Mouse (Mus musculus): Measurements from ENCODE around the gene Kmt2e. TPM values are rescaled to one million over a fixed set of nuclear protein-coding genes. Genes with fewer than 3 reads are reported as not detected.

The Kmt2e gene
- total and polyA plus RNA-seq, 3 experiments, result 8.0 to 220 (median 40.7) TPM

- DNase-seq (ENCODE audit: low spot score), result no peak
- TF ChIP-seq CTCF (IDR thresholded peaks at IDR 0.05; ENCODE audit: low read depth, low read length) (no peak), GATA2 (IDR thresholded peaks at IDR 0.05; ENCODE audit: borderline replicate concordance, low read depth, low read length) (no peak), POLR2AphosphoS5 (IDR thresholded peaks at IDR 0.05; ENCODE audit: insufficient replicate concordance, low read depth, low read length) (no peak), TAL1 (conservative IDR thresholded peaks at IDR 0.05; ENCODE audit: low read depth, low read length) (no peak), GATA1 (IDR thresholded peaks at IDR 0.05; ENCODE audit: borderline replicate concordance, low read length) (no peak)
- peaks cover 44% of the 10 kb centered on the region for H3K36me3 ChIP-seq (replicated peaks)
- H3K4me3 ChIP-seq (ENCODE audit: low read depth, low read length), result no peak overlapping the region
- no peak for ATAC-seq (ENCODE audit: extremely low read depth, insufficient number of reproducible peaks, low FRiP score, poor library complexity, severe bottlenecking)
- no peaks in the 10 kb centered on the region for H3K9me3 ChIP-seq (replicated peaks)
- H3K4me1 ChIP-seq (ENCODE audit: insufficient read depth, low read depth, low read length), result peaks cover 50% of the 10 kb centered on the region
- H3K27me3 ChIP-seq (ENCODE audit: insufficient read depth, low read length), result no peaks in the 10 kb centered on the region
Measured at GRCm38 (mm10) chr5:23427501-23427900, 6.7 kb upstream of the Kmt2e start.

GRCm38 (mm10) chr5:23431070-23431864 lies 3.0 kb upstream of the Kmt2e start:
- Histone ChIP-seq H3K9me3 (replicated peaks) (no peaks in the 10 kb centered on the region), H3K4me1 (ENCODE audit: insufficient read depth, low read depth, low read length) (peaks cover 41% of the 10 kb centered on the region), H3K4me3 (ENCODE audit: low read depth, low read length) (peak overlapping the region; percentile 94; the same call in 1 of the 2 replicates), H3K36me3 (replicated peaks) (peaks cover 14% of the 10 kb centered on the region), H3K27me3 (ENCODE audit: insufficient read depth, low read length) (no peaks in the 10 kb centered on the region)
- no peak for ATAC-seq (ENCODE audit: extremely low read depth, insufficient number of reproducible peaks, low FRiP score, poor library complexity, severe bottlenecking)
- DNase-seq (ENCODE audit: low spot score), result no peak
- no peak for TF ChIP-seq GATA1 (IDR thresholded peaks at IDR 0.05; ENCODE audit: borderline replicate concordance, low read length)
- TF ChIP-seq POLR2AphosphoS5 (IDR thresholded peaks at IDR 0.05; ENCODE audit: insufficient replicate concordance, low read depth, low read length), result no peak
- TF ChIP-seq GATA2 (IDR thresholded peaks at IDR 0.05; ENCODE audit: borderline replicate concordance, low read depth, low read length), result no peak
- no peak for TF ChIP-seq CTCF (IDR thresholded peaks at IDR 0.05; ENCODE audit: low read depth, low read length)
- TF ChIP-seq TAL1 (conservative IDR thresholded peaks at IDR 0.05; ENCODE audit: low read depth, low read length), result no peak

GRCm38 (mm10) chr5:23431948-23432707 lies 2.1 kb upstream of the Kmt2e start:
- DNase-seq (ENCODE audit: low spot score) (no peak), ATAC-seq (ENCODE audit: extremely low read depth, insufficient number of reproducible peaks, low FRiP score, poor library complexity, severe bottlenecking) (no peak)
- Histone ChIP-seq H3K4me1 (ENCODE audit: insufficient read depth, low read depth, low read length) (peaks cover 39% of the 10 kb centered on the region), H3K9me3 (replicated peaks) (no peaks in the 10 kb centered on the region), H3K4me3 (ENCODE audit: low read depth, low read length) (peak overlapping the region; percentile 94), H3K27me3 (ENCODE audit: insufficient read depth, low read length) (no peaks in the 10 kb centered on the region), H3K36me3 (replicated peaks) (peaks cover 9% of the 10 kb centered on the region)
- TF ChIP-seq TAL1 (conservative IDR thresholded peaks at IDR 0.05; ENCODE audit: low read depth, low read length), result no peak
- TF ChIP-seq GATA2 (IDR thresholded peaks at IDR 0.05; ENCODE audit: borderline replicate concordance, low read depth, low read length), result no peak
- TF ChIP-seq POLR2AphosphoS5 (IDR thresholded peaks at IDR 0.05; ENCODE audit: insufficient replicate concordance, low read depth, low read length), result no peak; the same call in 1 of the 2 replicates
- no peak for TF ChIP-seq CTCF (IDR thresholded peaks at IDR 0.05; ENCODE audit: low read depth, low read length)
- TF ChIP-seq GATA1 (IDR thresholded peaks at IDR 0.05; ENCODE audit: borderline replicate concordance, low read length), result no peak

- no peaks in the 10 kb centered on the region for H3K9me3 ChIP-seq (replicated peaks)
Measured at GRCm38 (mm10) chr5:23432708-23433645, 1.3 kb upstream of the Kmt2e start.

GRCm38 (mm10) chr5:23434598-23435481 lies 599 bp downstream of the Kmt2e start:
- DNase-seq (ENCODE audit: low spot score) (peak; percentile 40), ATAC-seq (ENCODE audit: extremely low read depth, insufficient number of reproducible peaks, low FRiP score, poor library complexity, severe bottlenecking) (no peak)
- no peak for TF ChIP-seq GATA1 (IDR thresholded peaks at IDR 0.05; ENCODE audit: borderline replicate concordance, low read length)
- TF ChIP-seq TAL1 (conservative IDR thresholded peaks at IDR 0.05; ENCODE audit: low read depth, low read length), result no peak
- TF ChIP-seq GATA2 (IDR thresholded peaks at IDR 0.05; ENCODE audit: borderline replicate concordance, low read depth, low read length), result no peak
- peak; percentile 68; the same call in 1 of the 2 replicates for TF ChIP-seq POLR2AphosphoS5 (IDR thresholded peaks at IDR 0.05; ENCODE audit: insufficient replicate concordance, low read depth, low read length)
- TF ChIP-seq CTCF (IDR thresholded peaks at IDR 0.05; ENCODE audit: low read depth, low read length), result no peak
- Histone ChIP-seq H3K9me3 (replicated peaks) (no peaks in the 10 kb centered on the region), H3K4me1 (ENCODE audit: insufficient read depth, low read depth, low read length) (peaks cover 21% of the 10 kb centered on the region), H3K27me3 (ENCODE audit: insufficient read depth, low read length) (no peaks in the 10 kb centered on the region), H3K4me3 (ENCODE audit: low read depth, low read length) (peak overlapping the region; percentile 94), H3K36me3 (replicated peaks) (no peaks in the 10 kb centered on the region)

More at GRCm38 (mm10) chr5:23432708-23433645, 1.3 kb upstream of the Kmt2e start:
- peak overlapping the region; percentile 94 for H3K4me3 ChIP-seq (ENCODE audit: low read depth, low read length)
- DNase-seq (ENCODE audit: low spot score) (peak; percentile 99), ATAC-seq (ENCODE audit: extremely low read depth, insufficient number of reproducible peaks, low FRiP score, poor library complexity, severe bottlenecking) (peak; percentile 86)
- TF ChIP-seq POLR2AphosphoS5 (IDR thresholded peaks at IDR 0.05; ENCODE audit: insufficient replicate concordance, low read depth, low read length) (no peak; the same call in none of the 2 replicates), GATA1 (IDR thresholded peaks at IDR 0.05; ENCODE audit: borderline replicate concordance, low read length) (no peak), CTCF (IDR thresholded peaks at IDR 0.05; ENCODE audit: low read depth, low read length) (no peak), GATA2 (IDR thresholded peaks at IDR 0.05; ENCODE audit: borderline replicate concordance, low read depth, low read length) (no peak), TAL1 (conservative IDR thresholded peaks at IDR 0.05; ENCODE audit: low read depth, low read length) (no peak)
- H3K4me1 ChIP-seq (ENCODE audit: insufficient read depth, low read depth, low read length), result peaks cover 33% of the 10 kb centered on the region
- no peaks in the 10 kb centered on the region for H3K27me3 ChIP-seq (ENCODE audit: insufficient read depth, low read length)
- peaks cover 4% of the 10 kb centered on the region for H3K36me3 ChIP-seq (replicated peaks)
